Mouse (Mus musculus) hindbrain, postnatal 0 days (tissue): ENCODE results near the gene Klhl36. TPM values are rescaled to one million over a fixed set of nuclear protein-coding genes. Genes with fewer than 3 reads are reported as not detected.

ENCODE experiments used
- ATAC-seq: fragments of 200-750 bp; cut with Nextera tagmentation; 2 replicates; pipeline ENCODE4 v1.8.0; 2017; ENCODE audit warnings: mild to moderate bottlenecking, moderate TSS enrichment, moderate library complexity
- DNase-seq: peaks from one replicate; pipeline ENCODE4 v3.0.0-alpha.2; 2015; ENCODE audit warnings: low spot score
- H3K27ac ChIP-seq: fragments of 300-500 bp; sonication (generic); 2 replicates; pipeline ENCODE4 v1.5.1; 2014; ENCODE audit warnings: mild to moderate bottlenecking
- H3K27me3 ChIP-seq: fragments of 300-500 bp; sonication (generic); 2 replicates; pipeline ENCODE4 v1.6.1; 2014; ENCODE audit warnings: low read length, mixed read lengths; ENCODE audit not compliant: insufficient read depth
- H3K36me3 ChIP-seq: fragments of 300-500 bp; sonication (generic); 2 replicates; pipeline ENCODE4 v1.6.1; 2014; ENCODE audit warnings: low read length, mixed read lengths; ENCODE audit not compliant: insufficient read depth
- H3K4me1 ChIP-seq: fragments of 300-500 bp; sonication (generic); 2 replicates; pipeline ENCODE4 v1.6.1; 2014; ENCODE audit warnings: antibody characterized with exemption, low read length, mixed read lengths; ENCODE audit not compliant: insufficient read depth
- H3K4me2 ChIP-seq: fragments of 300-500 bp; sonication (generic); 2 replicates; pipeline ENCODE4 v1.6.1; 2014; ENCODE audit warnings: low read depth, mild to moderate bottlenecking, low read length, moderate library complexity, mixed read lengths
- H3K4me3 ChIP-seq: fragments of 300-500 bp; sonication (generic); 2 replicates; pipeline ENCODE4 v1.5.1; 2014; ENCODE audit warnings: low read length
- H3K9ac ChIP-seq: fragments of 300-500 bp; sonication (generic); replicated peaks from 2 replicates; pipeline ENCODE4 v1.6.1; 2014; ENCODE audit warnings: mild to moderate bottlenecking, low read length, moderate library complexity, mixed read lengths
- H3K9me3 ChIP-seq: fragments of 300-500 bp; sonication (generic); 2 replicates; pipeline ENCODE4 v1.6.1; 2016; ENCODE audit warnings: low read length, mixed read lengths
- CTCF ChIP-seq: IDR thresholded peaks from 2 replicates; pipeline ENCODE4 v1.5.1; 2016; ENCODE audit warnings: antibody characterized with exemption, control low read depth, low read depth
- WGBS: fragments of 180-500 bp; shearing (Covaris S2); extraction: QIAGEN DNeasy Blood & Tissue Kit; methylation state at CpG from one replicate; pipeline ENCODE4 v1.1.7; 2014; 5-methylcytosine and 5-hydroxymethylcytosine counted together
- polyA plus RNA-seq: library from polyadenylated mRNA; unstranded; fragments of >200 nt; fragmentation: Nextera tagmentation; extraction: Ambion mirVana; gene quantifications from 2 replicates; pipeline ENCODE4 v1.2.1, GENCODE M21; 2015
- total RNA-seq: library from RNA; depleted of rRNA; stranded (reverse); fragments of >200 nt; gene quantifications from 2 replicates; pipeline ENCODE4 v1.2.3, GENCODE M21; 2014

Klhl36 gene
- total and polyA plus RNA-seq, 2 experiments from 2014 or later = 22.0 to 37.3 TPM

DNA sequence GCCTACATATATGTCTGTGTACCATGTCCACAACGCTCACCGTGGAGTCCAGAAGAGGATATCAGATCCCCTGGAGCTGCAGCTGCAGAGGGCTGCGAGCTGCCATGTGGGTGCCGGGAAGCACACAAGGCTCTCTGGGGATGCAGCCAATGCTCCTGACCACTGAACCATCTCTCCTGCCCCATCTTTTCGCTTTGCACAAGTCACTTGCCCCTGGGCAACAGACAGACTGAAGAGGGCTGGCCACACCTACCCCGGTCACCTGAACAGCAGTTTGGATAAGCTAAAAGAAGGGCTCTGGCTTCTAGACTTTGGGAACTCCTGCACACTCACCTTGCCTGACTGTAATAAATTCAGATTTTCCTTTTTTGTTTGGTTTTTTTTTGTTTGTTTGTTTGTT lies 40.4 kb upstream of the Klhl36 start:
- H3K27ac ChIP-seq = no peak overlapping the region
- H3K4me1 ChIP-seq = peaks cover 8% of the 10 kb centered on the region; the same call in 1 of the 2 replicates
- TF ChIP-seq CTCF = no peak
- H3K27me3 ChIP-seq = no peaks in the 10 kb centered on the region
- ATAC-seq = no peak
- WGBS = 92% methylated on average over 6 of the region's 6 CpGs
- no peak overlapping the region for H3K9ac ChIP-seq
- no peak for DNase-seq
- no peaks in the 10 kb centered on the region; the same call in 1 of the 2 replicates for H3K36me3 ChIP-seq
- no peak overlapping the region for H3K4me2 ChIP-seq
- no peaks in the 10 kb centered on the region for H3K9me3 ChIP-seq
- H3K4me3 ChIP-seq = no peak overlapping the region

DNA sequence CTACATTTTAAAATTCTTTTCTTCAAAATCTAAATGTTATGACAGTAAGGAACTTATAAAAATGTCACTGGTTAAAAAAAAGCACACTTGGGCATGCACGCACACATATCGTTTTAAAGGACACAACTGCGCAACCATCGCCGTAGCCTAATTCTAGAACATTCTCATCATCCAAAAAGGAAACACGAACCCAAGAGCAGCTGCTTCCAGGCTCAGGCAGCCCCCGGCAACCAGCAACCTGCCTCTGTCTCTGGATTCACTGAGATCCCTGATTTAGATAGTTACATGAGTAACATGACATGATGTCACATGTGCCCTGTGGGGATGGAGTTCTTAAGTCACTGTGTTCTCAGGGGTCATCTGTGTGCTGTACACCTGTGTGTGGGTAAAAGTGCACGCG lies 38.8 kb upstream of the Klhl36 start:
- 91% methylated on average over 9 of the region's 9 CpGs for WGBS
- no peak for TF ChIP-seq CTCF
- no peak overlapping the region for H3K9ac ChIP-seq

DNA sequence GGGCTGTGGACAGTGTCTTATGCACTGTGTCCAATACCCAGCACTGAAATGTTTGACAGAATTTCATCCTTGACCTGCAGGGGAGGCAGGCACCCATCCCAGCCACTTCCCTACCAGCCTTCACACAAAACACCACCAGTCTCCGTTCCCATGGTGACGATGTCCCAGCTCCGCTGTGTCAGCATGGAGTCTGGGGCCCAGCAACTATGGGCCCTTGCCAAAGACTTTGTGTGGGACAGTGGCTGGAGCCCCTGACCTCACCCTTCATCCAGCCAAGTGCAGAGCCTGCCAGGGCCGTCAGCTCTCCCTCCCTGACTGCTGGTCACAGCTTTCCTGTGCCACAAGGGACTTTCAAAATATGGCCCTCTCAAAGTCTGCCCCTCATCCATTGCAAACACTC lies 38.0 kb upstream of the Klhl36 start:
- H3K9ac ChIP-seq = no peak overlapping the region
- peak overlapping the region; percentile 15; the same call in 1 of the 2 replicates for H3K27ac ChIP-seq
- no peaks in the 10 kb centered on the region for H3K9me3 ChIP-seq
- no peak for TF ChIP-seq CTCF
- 24% methylated on average over 4 of the region's 4 CpGs for WGBS
- peak; percentile 81 for ATAC-seq
- no peak overlapping the region for H3K4me2 ChIP-seq
- no peak overlapping the region for H3K4me3 ChIP-seq
- DNase-seq = peak; percentile 80
- H3K27me3 ChIP-seq = no peaks in the 10 kb centered on the region
- peaks cover 11% of the 10 kb centered on the region for H3K4me1 ChIP-seq
- no peaks in the 10 kb centered on the region for H3K36me3 ChIP-seq

More for the DNA sequence above, 38.8 kb upstream of the Klhl36 start:
- DNase-seq = no peak
- ATAC-seq = no peak
- Histone ChIP-seq H3K36me3 (no peaks in the 10 kb centered on the region; the same call in 1 of the 2 replicates), H3K27me3 (no peaks in the 10 kb centered on the region), H3K27ac (no peak overlapping the region), H3K4me3 (no peak overlapping the region), H3K9me3 (no peaks in the 10 kb centered on the region), H3K4me2 (no peak overlapping the region), H3K4me1 (peaks cover 6% of the 10 kb centered on the region; the same call in 1 of the 2 replicates)

DNA sequence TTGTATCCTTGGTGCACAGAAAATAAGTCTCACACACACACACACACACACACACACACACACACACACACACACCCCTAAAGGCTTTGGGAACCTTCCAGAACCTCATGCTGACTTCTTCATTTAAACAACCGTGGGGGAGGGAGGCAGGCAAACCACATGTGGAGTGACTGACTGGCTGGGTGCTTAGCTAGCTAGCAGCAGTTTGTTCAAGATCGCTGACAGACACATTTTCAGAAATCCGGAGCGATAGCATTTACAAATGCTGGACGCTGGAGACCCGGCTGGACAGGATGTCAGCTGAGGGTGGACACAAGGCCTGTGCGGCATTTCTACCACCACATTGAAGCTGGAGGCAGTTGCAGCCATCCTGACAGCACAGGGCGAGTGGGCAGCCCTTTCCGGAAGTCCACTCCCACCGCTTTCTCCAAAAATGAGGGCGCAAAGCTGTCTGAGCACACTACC lies 37.2 kb upstream of the Klhl36 start:
- DNase-seq = no peak
- WGBS = 57% methylated on average over 11 of the region's 11 CpGs

DNA sequence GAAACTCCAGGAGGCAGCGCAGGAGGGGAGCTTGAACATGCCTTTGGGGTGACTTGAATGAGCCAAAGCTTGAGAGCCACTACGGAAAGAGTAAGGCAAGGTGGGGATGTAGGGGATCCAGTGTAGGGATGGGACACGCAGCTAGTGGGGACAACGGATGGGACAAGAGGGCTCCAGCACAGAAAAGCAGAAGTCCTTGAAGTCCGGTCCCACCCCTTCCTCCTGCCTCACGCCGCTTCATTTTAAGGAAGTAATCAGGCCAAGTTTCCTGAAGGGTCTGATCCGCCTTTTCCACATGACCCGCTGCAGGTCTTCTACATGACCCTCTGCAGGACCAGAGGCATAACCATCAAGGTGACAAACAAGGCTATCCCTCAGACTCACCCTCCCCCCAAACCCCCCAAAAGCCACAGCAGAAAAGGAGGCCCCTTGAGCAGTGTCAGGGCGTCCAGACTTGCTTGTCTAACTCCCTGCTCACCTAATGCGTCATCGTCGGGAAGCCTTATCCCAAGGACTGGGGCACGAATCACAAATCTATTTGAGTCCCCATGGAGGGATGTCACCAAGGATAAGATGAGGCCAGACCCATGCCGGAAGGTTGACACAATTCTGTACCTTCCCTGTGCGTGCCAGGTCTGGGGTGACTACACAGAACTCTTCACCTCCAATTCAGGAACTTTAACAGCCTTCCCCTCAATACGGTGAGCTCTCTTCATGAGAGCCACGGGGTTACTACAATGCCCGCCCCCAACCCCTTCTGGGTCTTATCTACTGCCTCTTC lies 35.9 kb upstream of the Klhl36 start:
- 86% methylated on average over 19 of the region's 19 CpGs for WGBS
- Histone ChIP-seq H3K4me2 (no peak overlapping the region), H3K4me3 (no peak overlapping the region), H3K9ac (no peak overlapping the region), H3K9me3 (no peaks in the 10 kb centered on the region), H3K36me3 (no peaks in the 10 kb centered on the region), H3K27me3 (no peaks in the 10 kb centered on the region), H3K27ac (no peak overlapping the region), H3K4me1 (peaks cover 24% of the 10 kb centered on the region)
- TF ChIP-seq CTCF = no peak
- ATAC-seq (no peak), DNase-seq (no peak)

More for the DNA sequence above, 37.2 kb upstream of the Klhl36 start:
- H3K9ac ChIP-seq = no peak overlapping the region
- ATAC-seq = no peak
- H3K4me2 ChIP-seq = no peak overlapping the region
- peaks cover 12% of the 10 kb centered on the region for H3K4me1 ChIP-seq
- H3K27ac ChIP-seq = peak overlapping the region; percentile 5; the same call in 1 of the 2 replicates
- no peaks in the 10 kb centered on the region for H3K36me3 ChIP-seq
- no peak for TF ChIP-seq CTCF
- H3K27me3 ChIP-seq = no peaks in the 10 kb centered on the region
- no peak overlapping the region for H3K4me3 ChIP-seq
- no peaks in the 10 kb centered on the region for H3K9me3 ChIP-seq

DNA sequence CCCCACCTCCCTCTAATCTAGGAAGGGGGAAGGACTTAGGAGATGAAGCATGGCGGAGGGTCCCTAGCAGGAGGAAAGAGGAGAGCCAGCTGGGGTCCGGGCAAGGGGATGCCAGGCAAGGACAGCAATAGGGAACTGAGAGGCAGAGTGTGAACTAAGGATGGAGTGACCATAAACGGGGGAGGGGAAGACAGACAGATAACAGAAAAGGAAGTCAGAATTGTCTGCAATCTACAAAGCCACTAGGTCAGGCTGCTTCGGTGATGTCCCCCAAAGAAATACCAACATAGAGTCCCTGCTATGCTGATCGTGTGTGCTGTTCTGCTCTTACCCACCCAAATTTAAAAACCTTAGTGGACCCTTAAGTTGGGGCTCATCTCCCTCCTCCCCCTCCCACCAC lies 35.1 kb upstream of the Klhl36 start:
- no peak for DNase-seq
- Histone ChIP-seq H3K4me1 (peaks cover 32% of the 10 kb centered on the region), H3K27ac (no peak overlapping the region), H3K9me3 (no peaks in the 10 kb centered on the region), H3K9ac (no peak overlapping the region), H3K36me3 (no peaks in the 10 kb centered on the region), H3K27me3 (no peaks in the 10 kb centered on the region), H3K4me2 (no peak overlapping the region), H3K4me3 (no peak overlapping the region)
- 87% methylated on average over 5 of the region's 5 CpGs for WGBS
- no peak for ATAC-seq
- no peak for TF ChIP-seq CTCF

DNA sequence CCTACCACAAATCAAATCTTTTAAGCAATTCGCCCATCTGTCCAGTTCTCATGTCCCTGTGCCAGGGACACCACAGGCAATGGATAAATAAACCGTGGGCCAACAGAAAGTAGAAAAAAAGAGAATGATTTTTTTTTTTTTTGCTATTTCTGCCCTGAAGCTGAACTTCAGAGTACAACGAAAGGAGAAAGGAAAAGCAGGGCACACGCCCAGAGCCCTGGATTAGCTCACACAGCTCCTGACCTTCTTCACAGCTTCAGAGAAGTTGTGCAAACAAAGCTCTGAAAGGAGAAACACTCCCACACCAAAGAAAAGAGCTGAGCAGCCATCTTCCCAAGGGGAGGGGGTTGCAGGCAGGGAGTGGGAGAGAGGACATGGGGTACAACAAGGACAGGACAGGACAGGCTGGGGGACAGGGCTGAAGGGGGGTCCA lies 34.3 kb upstream of the Klhl36 start:
- 39% methylated on average over 4 of the region's 4 CpGs for WGBS
- no peak overlapping the region for H3K9ac ChIP-seq

More for the DNA sequence above, 34.3 kb upstream of the Klhl36 start:
- no peaks in the 10 kb centered on the region for H3K9me3 ChIP-seq
- no peaks in the 10 kb centered on the region for H3K27me3 ChIP-seq
- DNase-seq (no peak), ATAC-seq (no peak)
- no peak overlapping the region for H3K27ac ChIP-seq
- TF ChIP-seq CTCF = no peak
- peaks cover 40% of the 10 kb centered on the region for H3K4me1 ChIP-seq
- no peaks in the 10 kb centered on the region for H3K36me3 ChIP-seq
- H3K4me2 ChIP-seq = no peak overlapping the region
- no peak overlapping the region for H3K4me3 ChIP-seq
